Mouse (Mus musculus): ENCODE measurements at regions not wholly inside any gene's neighbourhood (a gene's known extent, or its start where the extent isn't known, plus 50 kb on each side); places are given as distances from the start of the nearest gene placed in this dataset.

DNA sequence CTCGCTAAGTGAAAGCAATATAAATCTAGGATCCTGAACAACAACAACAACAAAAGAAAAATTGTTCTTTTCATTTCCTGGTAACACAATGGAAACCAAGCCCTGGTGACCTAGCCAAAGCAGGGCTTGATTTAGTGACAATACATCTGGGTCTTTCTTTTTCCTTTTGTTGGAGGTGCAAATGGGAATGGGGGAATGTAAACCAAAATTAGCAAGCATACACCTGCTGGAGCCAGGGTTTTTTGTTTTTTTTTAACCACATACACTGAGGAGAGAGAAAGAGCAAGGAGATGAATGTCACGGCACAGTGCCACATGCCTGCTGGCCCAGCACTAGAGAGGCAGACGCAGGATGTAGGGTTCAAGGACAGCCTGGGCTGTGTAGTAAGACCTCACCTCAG lies 275.6 kb upstream of the Castor2 start:
- Histone ChIP-seq H3K27me3 (ENCODE audit: control insufficient read depth, insufficient read depth, low read length) (no peaks in the 10 kb centered on the region), H3K27ac (replicated peaks; ENCODE audit: low read depth, low read length) (no peak overlapping the region), H3K4me3 (ENCODE audit: low read depth, low read length) (no peak overlapping the region), H3K4me1 (ENCODE audit: control insufficient read depth, insufficient read depth, low read length) (no peaks in the 10 kb centered on the region), H3K9me3 (replicated peaks; ENCODE audit: control insufficient read depth, low read length) (no peaks in the 10 kb centered on the region), H3K9ac (replicated peaks; ENCODE audit: low read length) (no peak overlapping the region), H3K4me2 (ENCODE audit: low read depth, low read length) (no peak overlapping the region), H3K36me3 (replicated peaks; ENCODE audit: control insufficient read depth, insufficient read depth, low read depth, low read length) (no peaks in the 10 kb centered on the region)
- 83% methylated on average over 3 of the region's 3 CpGs for WGBS
- DNase-seq (ENCODE audit: low spot score) = no peak
- no peak for ATAC-seq (replicated peaks; ENCODE audit: insufficient number of reproducible peaks, low FRiP score, low TSS enrichment, low read depth)

DNA sequence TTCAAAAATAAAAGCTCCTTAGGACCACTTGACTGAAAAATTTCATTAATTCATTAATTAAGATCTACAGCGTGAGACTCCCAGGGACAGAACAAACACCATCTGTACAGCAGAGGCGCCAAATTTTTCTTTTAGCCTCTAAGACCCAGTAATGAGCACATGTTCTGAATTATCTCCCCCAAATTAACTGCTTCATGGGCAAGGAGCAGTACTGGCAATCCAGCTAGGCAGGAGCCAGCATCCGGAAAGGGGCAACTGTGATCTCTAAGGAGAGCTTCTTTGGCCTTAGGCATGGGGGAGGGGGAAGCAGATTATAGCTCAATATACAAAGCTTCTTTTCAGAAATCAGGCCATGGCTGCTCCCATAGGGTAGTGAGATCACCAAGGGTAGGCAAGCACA lies 278.2 kb upstream of the Castor2 start:
- DNase-seq (ENCODE audit: low spot score) = peak; percentile 71
- 18% methylated on average over 3 of the region's 3 CpGs for WGBS

GRCm38 (mm10) chr5:133815462-133815861 lies 284.0 kb upstream of the Castor2 start:
- no peaks in the 10 kb centered on the region for H3K9me3 ChIP-seq (replicated peaks; ENCODE audit: control insufficient read depth, low read length)
- H3K4me1 ChIP-seq (ENCODE audit: control insufficient read depth, insufficient read depth, low read length) = no peaks in the 10 kb centered on the region
- peak; percentile 33 for DNase-seq (ENCODE audit: low spot score)
- H3K9ac ChIP-seq (replicated peaks; ENCODE audit: low read length) = no peak overlapping the region
- no peak overlapping the region for H3K27ac ChIP-seq (replicated peaks; ENCODE audit: low read depth, low read length)
- whole genome bisulfite sequencing = 81% methylated on average over 5 of the region's 5 CpGs
- no peak overlapping the region for H3K4me2 ChIP-seq (ENCODE audit: low read depth, low read length)
- H3K4me3 ChIP-seq (ENCODE audit: low read depth, low read length) = no peak overlapping the region
- no peak for ATAC-seq (replicated peaks; ENCODE audit: insufficient number of reproducible peaks, low FRiP score, low TSS enrichment, low read depth)
- H3K36me3 ChIP-seq (replicated peaks; ENCODE audit: control insufficient read depth, insufficient read depth, low read depth, low read length) = no peaks in the 10 kb centered on the region
- H3K27me3 ChIP-seq (ENCODE audit: control insufficient read depth, insufficient read depth, low read length) = no peaks in the 10 kb centered on the region; the same call in 1 of the 2 replicates

More for the DNA sequence above, 278.2 kb upstream of the Castor2 start:
- Histone ChIP-seq H3K9ac (replicated peaks; ENCODE audit: low read length) (no peak overlapping the region), H3K4me2 (ENCODE audit: low read depth, low read length) (no peak overlapping the region), H3K4me1 (ENCODE audit: control insufficient read depth, insufficient read depth, low read length) (no peaks in the 10 kb centered on the region), H3K36me3 (replicated peaks; ENCODE audit: control insufficient read depth, insufficient read depth, low read depth, low read length) (no peaks in the 10 kb centered on the region), H3K27me3 (ENCODE audit: control insufficient read depth, insufficient read depth, low read length) (no peaks in the 10 kb centered on the region), H3K27ac (replicated peaks; ENCODE audit: low read depth, low read length) (no peak overlapping the region), H3K9me3 (replicated peaks; ENCODE audit: control insufficient read depth, low read length) (no peaks in the 10 kb centered on the region), H3K4me3 (ENCODE audit: low read depth, low read length) (no peak overlapping the region)
- no peak; the same call in 1 of the 2 replicates for ATAC-seq (replicated peaks; ENCODE audit: insufficient number of reproducible peaks, low FRiP score, low TSS enrichment, low read depth)

GRCm38 (mm10) chr5:133814436-133814835 lies 285.1 kb upstream of the Castor2 start:
- ATAC-seq (replicated peaks; ENCODE audit: insufficient number of reproducible peaks, low FRiP score, low TSS enrichment, low read depth) (no peak), DNase-seq (ENCODE audit: low spot score) (no peak)
- no peaks in the 10 kb centered on the region for H3K36me3 ChIP-seq (replicated peaks; ENCODE audit: control insufficient read depth, insufficient read depth, low read depth, low read length)
- no peak overlapping the region for H3K9ac ChIP-seq (replicated peaks; ENCODE audit: low read length)
- WGBS = 57% methylated on average over 6 of the region's 6 CpGs
- no peak overlapping the region for H3K4me2 ChIP-seq (ENCODE audit: low read depth, low read length)
- H3K4me1 ChIP-seq (ENCODE audit: control insufficient read depth, insufficient read depth, low read length) = no peaks in the 10 kb centered on the region
- no peak overlapping the region for H3K27ac ChIP-seq (replicated peaks; ENCODE audit: low read depth, low read length)
- H3K9me3 ChIP-seq (replicated peaks; ENCODE audit: control insufficient read depth, low read length) = no peaks in the 10 kb centered on the region
- no peak overlapping the region for H3K4me3 ChIP-seq (ENCODE audit: low read depth, low read length)
- no peaks in the 10 kb centered on the region; the same call in 1 of the 2 replicates for H3K27me3 ChIP-seq (ENCODE audit: control insufficient read depth, insufficient read depth, low read length)

GRCm38 (mm10) chr5:133812216-133812615 lies 287.3 kb upstream of the Castor2 start:
- ATAC-seq (replicated peaks; ENCODE audit: insufficient number of reproducible peaks, low FRiP score, low TSS enrichment, low read depth) (no peak), DNase-seq (ENCODE audit: low spot score) (no peak)
- Histone ChIP-seq H3K4me3 (ENCODE audit: low read depth, low read length) (no peak overlapping the region), H3K27me3 (ENCODE audit: control insufficient read depth, insufficient read depth, low read length) (no peaks in the 10 kb centered on the region; the same call in 1 of the 2 replicates), H3K4me1 (ENCODE audit: control insufficient read depth, insufficient read depth, low read length) (no peaks in the 10 kb centered on the region), H3K9me3 (replicated peaks; ENCODE audit: control insufficient read depth, low read length) (no peaks in the 10 kb centered on the region), H3K36me3 (replicated peaks; ENCODE audit: control insufficient read depth, insufficient read depth, low read depth, low read length) (no peaks in the 10 kb centered on the region), H3K9ac (replicated peaks; ENCODE audit: low read length) (no peak overlapping the region), H3K4me2 (ENCODE audit: low read depth, low read length) (no peak overlapping the region), H3K27ac (replicated peaks; ENCODE audit: low read depth, low read length) (no peak overlapping the region)
- 74% methylated on average over 6 of the region's 6 CpGs for WGBS

- Histone ChIP-seq H3K27ac (replicated peaks; ENCODE audit: low read depth, low read length) (no peak overlapping the region), H3K4me1 (ENCODE audit: control insufficient read depth, insufficient read depth, low read length) (no peaks in the 10 kb centered on the region), H3K9me3 (replicated peaks; ENCODE audit: control insufficient read depth, low read length) (no peaks in the 10 kb centered on the region), H3K4me2 (ENCODE audit: low read depth, low read length) (no peak overlapping the region), H3K4me3 (ENCODE audit: low read depth, low read length) (no peak overlapping the region), H3K9ac (replicated peaks; ENCODE audit: low read length) (no peak overlapping the region), H3K27me3 (ENCODE audit: control insufficient read depth, insufficient read depth, low read length) (no peaks in the 10 kb centered on the region), H3K36me3 (replicated peaks; ENCODE audit: control insufficient read depth, insufficient read depth, low read depth, low read length) (no peaks in the 10 kb centered on the region)
- DNase-seq (ENCODE audit: low spot score) (no peak), ATAC-seq (replicated peaks; ENCODE audit: insufficient number of reproducible peaks, low FRiP score, low TSS enrichment, low read depth) (no peak)
- 64% methylated on average over 7 of the region's 7 CpGs for WGBS
Observed at GRCm38 (mm10) chr5:133806891-133807290, 292.6 kb upstream of the Castor2 start.

GRCm38 (mm10) chr5:133802001-133802400 lies 297.5 kb upstream of the Castor2 start:
- DNase-seq (ENCODE audit: low spot score) = peak; percentile 48

GRCm38 (mm10) chr5:133795638-133796037 lies 303.9 kb upstream of the Castor2 start:
- ATAC-seq (replicated peaks; ENCODE audit: insufficient number of reproducible peaks, low FRiP score, low TSS enrichment, low read depth) = no peak
- H3K9ac ChIP-seq (replicated peaks; ENCODE audit: low read length) = no peak overlapping the region
- peak; percentile 57 for DNase-seq (ENCODE audit: low spot score)
- H3K27me3 ChIP-seq (ENCODE audit: control insufficient read depth, insufficient read depth, low read length) = no peaks in the 10 kb centered on the region
- H3K4me3 ChIP-seq (ENCODE audit: low read depth, low read length) = no peak overlapping the region
- no peak overlapping the region for H3K4me2 ChIP-seq (ENCODE audit: low read depth, low read length)
- H3K9me3 ChIP-seq (replicated peaks; ENCODE audit: control insufficient read depth, low read length) = no peaks in the 10 kb centered on the region
- no peak overlapping the region for H3K27ac ChIP-seq (replicated peaks; ENCODE audit: low read depth, low read length)
- 43% methylated on average over 3 of the region's 3 CpGs for WGBS
- H3K4me1 ChIP-seq (ENCODE audit: control insufficient read depth, insufficient read depth, low read length) = no peaks in the 10 kb centered on the region
- no peaks in the 10 kb centered on the region for H3K36me3 ChIP-seq (replicated peaks; ENCODE audit: control insufficient read depth, insufficient read depth, low read depth, low read length)

More at GRCm38 (mm10) chr5:133802001-133802400, 297.5 kb upstream of the Castor2 start:
- no peak overlapping the region for H3K27ac ChIP-seq (replicated peaks; ENCODE audit: low read depth, low read length)
- no peaks in the 10 kb centered on the region for H3K4me1 ChIP-seq (ENCODE audit: control insufficient read depth, insufficient read depth, low read length)
- H3K9ac ChIP-seq (replicated peaks; ENCODE audit: low read length) = no peak overlapping the region
- H3K27me3 ChIP-seq (ENCODE audit: control insufficient read depth, insufficient read depth, low read length) = no peaks in the 10 kb centered on the region
- no peak overlapping the region for H3K4me3 ChIP-seq (ENCODE audit: low read depth, low read length)
- no peaks in the 10 kb centered on the region for H3K9me3 ChIP-seq (replicated peaks; ENCODE audit: control insufficient read depth, low read length)
- ATAC-seq (replicated peaks; ENCODE audit: insufficient number of reproducible peaks, low FRiP score, low TSS enrichment, low read depth) = no peak
- H3K4me2 ChIP-seq (ENCODE audit: low read depth, low read length) = no peak overlapping the region
- whole genome bisulfite sequencing = 78% methylated on average over 3 of the region's 3 CpGs
- H3K36me3 ChIP-seq (replicated peaks; ENCODE audit: control insufficient read depth, insufficient read depth, low read depth, low read length) = no peaks in the 10 kb centered on the region
